Mouse (Mus musculus): ENCODE results near the gene Kcnh3. TPM values are rescaled to one million over a fixed set of nuclear protein-coding genes. Genes with fewer than 3 reads are reported as not detected.

The Kcnh3 gene
- polyA plus RNA-seq, 1 experiment from 2014 or later = 1.7 TPM

DNA sequence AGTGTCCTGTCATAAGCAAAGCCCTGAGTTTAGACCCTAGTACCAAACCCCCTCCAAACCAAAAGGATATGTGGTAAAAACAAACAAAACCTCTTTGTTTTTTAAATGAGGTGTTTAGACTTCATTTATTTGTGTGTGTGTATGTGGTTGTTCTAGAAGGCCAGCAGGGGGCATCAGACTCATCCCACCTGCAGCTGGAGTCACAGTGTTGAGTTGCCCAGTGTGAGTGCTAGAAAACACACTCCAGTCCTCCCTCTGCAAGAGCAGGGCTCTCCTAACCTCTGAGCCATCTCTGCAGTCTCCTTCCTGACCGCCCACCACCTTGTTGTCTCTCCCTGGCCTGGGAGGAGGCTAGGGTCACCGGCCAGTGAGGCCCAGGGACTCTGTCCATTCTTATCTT lies 9.7 kb upstream of the Kcnh3 start:
- Histone ChIP-seq H3K36me3 (ENCODE audit: control insufficient read depth, insufficient read depth, low read length) (peaks cover 31% of the 10 kb centered on the region), H3K4me1 (ENCODE audit: control insufficient read depth, insufficient read depth, low read length) (no peaks in the 10 kb centered on the region), H3K9ac (replicated peaks; ENCODE audit: low read depth, low read length) (no peak overlapping the region), H3K4me2 (replicated peaks; ENCODE audit: low read depth, low read length) (no peak overlapping the region), H3K9me3 (ENCODE audit: control insufficient read depth, low read depth, low read length) (no peaks in the 10 kb centered on the region), H3K4me3 (ENCODE audit: low read depth, low read length) (no peak overlapping the region), H3K27me3 (ENCODE audit: control insufficient read depth, insufficient read depth, low read length) (no peaks in the 10 kb centered on the region), H3K27ac (ENCODE audit: low read length) (no peak overlapping the region)
- no peak for ATAC-seq (ENCODE audit: insufficient number of reproducible peaks, insufficient read depth, low FRiP score, low read depth)
- 84% methylated on average over 2 of the region's 2 CpGs for WGBS

DNA sequence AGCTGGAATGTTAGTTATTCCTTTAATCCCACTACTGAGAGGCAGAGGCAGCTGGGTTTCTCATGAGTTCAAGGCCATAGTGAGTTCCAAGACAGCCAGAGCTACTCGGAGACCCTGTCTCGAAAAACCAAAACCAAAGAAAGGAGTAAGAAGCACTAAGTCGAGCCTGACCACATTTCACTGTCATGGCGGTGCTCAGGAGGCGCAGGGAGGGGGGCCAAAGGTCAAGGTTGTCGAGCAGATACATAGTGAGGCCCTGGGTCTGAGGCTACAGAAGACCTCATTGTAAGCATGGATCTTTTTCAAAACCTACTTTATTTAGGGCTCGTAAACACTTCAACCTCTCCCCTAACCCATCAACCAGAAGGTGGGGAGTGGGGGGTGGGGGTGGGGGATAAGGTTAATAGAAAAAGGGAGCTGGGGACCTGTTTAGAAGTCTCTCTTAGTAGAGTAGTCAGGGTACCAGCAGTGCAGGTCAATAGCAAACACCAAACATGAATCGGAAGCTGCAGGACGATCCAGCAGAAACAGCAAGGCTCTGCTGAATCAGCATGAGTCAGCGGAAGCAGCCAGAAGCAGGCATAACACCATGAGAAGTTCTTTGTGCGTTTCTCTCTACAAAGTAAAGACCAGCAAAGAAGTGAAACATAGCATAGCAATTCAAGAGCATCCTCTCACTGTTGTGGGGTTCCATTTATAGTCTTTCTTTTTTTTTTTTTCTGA lies 8.8 kb upstream of the Kcnh3 start:
- H3K4me3 ChIP-seq (ENCODE audit: low read depth, low read length) = no peak overlapping the region
- no peak overlapping the region for H3K4me2 ChIP-seq (replicated peaks; ENCODE audit: low read depth, low read length)
- H3K9me3 ChIP-seq (ENCODE audit: control insufficient read depth, low read depth, low read length) = no peaks in the 10 kb centered on the region
- WGBS = 83% methylated on average over 11 of the region's 11 CpGs
- H3K4me1 ChIP-seq (ENCODE audit: control insufficient read depth, insufficient read depth, low read length) = no peaks in the 10 kb centered on the region
- no peak overlapping the region for H3K27ac ChIP-seq (ENCODE audit: low read length)
- no peak overlapping the region for H3K9ac ChIP-seq (replicated peaks; ENCODE audit: low read depth, low read length)
- no peaks in the 10 kb centered on the region for H3K27me3 ChIP-seq (ENCODE audit: control insufficient read depth, insufficient read depth, low read length)
- ATAC-seq (ENCODE audit: insufficient number of reproducible peaks, insufficient read depth, low FRiP score, low read depth) = no peak
- H3K36me3 ChIP-seq (ENCODE audit: control insufficient read depth, insufficient read depth, low read length) = peaks cover 24% of the 10 kb centered on the region

DNA sequence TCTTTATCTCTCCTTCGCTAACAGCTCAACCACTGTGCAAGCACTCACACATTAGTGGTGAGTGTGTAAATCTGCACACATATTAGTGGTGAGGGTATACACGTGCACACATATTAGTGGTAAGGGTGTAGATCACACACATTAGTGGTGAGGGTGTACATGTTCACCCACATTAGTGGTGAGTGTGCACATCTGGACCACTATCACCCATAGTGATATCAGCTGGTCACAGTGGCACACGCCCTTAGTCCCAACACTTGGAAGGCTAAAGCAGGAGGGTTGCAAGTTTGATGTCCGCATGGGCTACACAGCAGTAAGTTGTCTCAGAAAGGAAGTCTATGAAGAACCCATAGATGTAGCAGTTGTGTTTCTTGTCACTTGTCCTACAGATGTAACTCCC lies 7.0 kb upstream of the Kcnh3 start:
- no peak for ATAC-seq (ENCODE audit: insufficient number of reproducible peaks, insufficient read depth, low FRiP score, low read depth)
- 90% methylated on average over 4 of the region's 4 CpGs for WGBS
- H3K36me3 ChIP-seq (ENCODE audit: control insufficient read depth, insufficient read depth, low read length) = peaks cover 7% of the 10 kb centered on the region
- no peak overlapping the region for H3K9ac ChIP-seq (replicated peaks; ENCODE audit: low read depth, low read length)
- 0 out of 2 replicates have a peak, but pooled peaks cover 3% of the 10 kb centered on the region for H3K4me1 ChIP-seq (ENCODE audit: control insufficient read depth, insufficient read depth, low read length)
- no peak overlapping the region for H3K4me3 ChIP-seq (ENCODE audit: low read depth, low read length)
- H3K4me2 ChIP-seq (replicated peaks; ENCODE audit: low read depth, low read length) = no peak overlapping the region
- H3K9me3 ChIP-seq (ENCODE audit: control insufficient read depth, low read depth, low read length) = no peaks in the 10 kb centered on the region
- 0 out of 2 replicates have a peak, but pooled peaks cover 3% of the 10 kb centered on the region for H3K27me3 ChIP-seq (ENCODE audit: control insufficient read depth, insufficient read depth, low read length)
- H3K27ac ChIP-seq (ENCODE audit: low read length) = no peak overlapping the region

- Histone ChIP-seq H3K4me1 (ENCODE audit: control insufficient read depth, insufficient read depth, low read length) (peaks cover 24% of the 10 kb centered on the region; the same call in 1 of the 2 replicates), H3K4me3 (ENCODE audit: low read depth, low read length) (no peak overlapping the region), H3K27me3 (ENCODE audit: control insufficient read depth, insufficient read depth, low read length) (peaks cover 28% of the 10 kb centered on the region), H3K9ac (replicated peaks; ENCODE audit: low read depth, low read length) (no peak overlapping the region), H3K27ac (ENCODE audit: low read length) (no peak overlapping the region), H3K4me2 (replicated peaks; ENCODE audit: low read depth, low read length) (no peak overlapping the region), H3K9me3 (ENCODE audit: control insufficient read depth, low read depth, low read length) (no peaks in the 10 kb centered on the region), H3K36me3 (ENCODE audit: control insufficient read depth, insufficient read depth, low read length) (no peaks in the 10 kb centered on the region)
- ATAC-seq (ENCODE audit: insufficient number of reproducible peaks, insufficient read depth, low FRiP score, low read depth) = no peak
- WGBS = 10% methylated on average over 8 of the region's 8 CpGs
These were observed 3.2 kb upstream of the Kcnh3 start for GRCm38 (mm10) chr15:99221315-99221952.

DNA sequence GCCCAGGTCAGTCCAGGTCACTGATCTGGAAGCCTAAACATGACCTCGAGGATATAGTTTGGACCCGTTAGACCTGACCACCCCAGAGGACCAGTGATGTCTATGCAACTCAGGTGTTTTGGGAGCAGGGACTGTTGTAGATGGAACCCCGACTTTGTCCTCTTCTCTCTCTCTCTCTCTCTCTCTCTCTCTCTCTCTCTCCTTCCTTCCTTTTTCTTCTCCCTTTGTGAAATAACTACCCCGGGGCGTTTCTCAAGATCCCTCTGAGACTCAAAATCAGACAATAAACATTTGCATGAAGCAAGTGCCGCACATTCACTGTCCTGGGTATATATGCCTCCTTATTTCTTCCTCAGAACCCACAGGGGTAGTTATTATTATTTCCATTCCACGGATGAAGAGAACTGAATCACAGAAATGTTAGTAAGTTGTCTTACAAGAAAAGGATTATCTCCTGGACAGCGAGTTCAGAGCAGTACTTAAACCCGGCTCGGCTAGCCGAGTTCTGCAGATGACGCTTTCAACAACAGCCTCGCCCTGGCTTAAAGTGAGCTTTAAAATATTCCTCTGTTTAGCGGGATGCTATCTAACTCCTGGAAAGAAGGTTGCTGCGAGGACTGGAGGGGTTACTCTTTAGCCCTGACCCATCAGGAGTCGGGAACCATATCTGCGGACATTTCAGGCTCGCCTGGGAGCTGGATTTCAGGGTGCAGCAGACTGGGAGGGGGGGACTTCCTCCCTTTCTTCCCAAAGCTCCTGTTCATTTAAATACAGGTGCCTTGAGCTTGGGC lies 1.7 kb upstream of the Kcnh3 start:
- Histone ChIP-seq H3K27ac (ENCODE audit: low read length) (no peak overlapping the region), H3K36me3 (ENCODE audit: control insufficient read depth, insufficient read depth, low read length) (no peaks in the 10 kb centered on the region), H3K4me3 (ENCODE audit: low read depth, low read length) (peak overlapping the region; percentile 25), H3K4me1 (ENCODE audit: control insufficient read depth, insufficient read depth, low read length) (peaks cover 24% of the 10 kb centered on the region; the same call in 1 of the 2 replicates), H3K4me2 (replicated peaks; ENCODE audit: low read depth, low read length) (peak overlapping the region; percentile 55), H3K9ac (replicated peaks; ENCODE audit: low read depth, low read length) (no peak overlapping the region), H3K9me3 (ENCODE audit: control insufficient read depth, low read depth, low read length) (no peaks in the 10 kb centered on the region), H3K27me3 (ENCODE audit: control insufficient read depth, insufficient read depth, low read length) (peaks cover 43% of the 10 kb centered on the region)
- WGBS = 6% methylated on average over 18 of the region's 18 CpGs
- ATAC-seq (ENCODE audit: insufficient number of reproducible peaks, insufficient read depth, low FRiP score, low read depth) = no peak

DNA sequence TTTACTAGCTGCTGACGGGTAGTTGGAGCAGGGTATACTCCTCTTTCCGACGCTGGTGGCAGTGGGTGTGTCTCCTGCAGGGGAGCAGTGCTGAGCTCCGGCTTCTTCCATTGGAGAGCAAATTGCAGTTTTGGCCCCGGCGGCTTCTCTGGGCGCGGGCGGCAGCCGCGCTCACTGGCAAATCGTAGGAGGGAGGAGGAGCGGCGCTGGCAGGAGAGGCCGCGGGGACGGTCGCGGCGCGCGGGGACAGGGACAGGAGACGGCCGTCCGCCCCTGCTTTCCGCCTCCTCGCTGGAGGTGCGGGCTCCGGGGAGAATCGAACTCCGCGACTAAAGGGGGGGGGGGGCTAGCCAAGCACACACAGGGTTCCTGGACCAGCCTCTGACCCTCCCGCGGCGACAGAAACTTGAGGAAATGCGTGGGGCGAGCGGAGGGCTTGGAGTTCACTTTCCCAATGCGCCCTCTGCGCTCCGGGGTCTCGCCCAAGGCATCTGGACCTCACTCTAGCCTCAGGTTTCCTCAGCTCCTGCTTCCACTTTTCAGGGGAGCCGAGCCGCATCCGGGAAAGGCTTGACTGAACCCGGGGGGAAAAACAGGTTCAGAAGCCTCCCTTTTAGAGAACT lies 965 bp upstream of the Kcnh3 start:
- ATAC-seq (ENCODE audit: insufficient number of reproducible peaks, insufficient read depth, low FRiP score, low read depth) = no peak
- peak overlapping the region; percentile 25 for H3K4me3 ChIP-seq (ENCODE audit: low read depth, low read length)
- no peaks in the 10 kb centered on the region for H3K36me3 ChIP-seq (ENCODE audit: control insufficient read depth, insufficient read depth, low read length)
- WGBS = 2% methylated on average over 28 of the region's 46 CpGs
- H3K27me3 ChIP-seq (ENCODE audit: control insufficient read depth, insufficient read depth, low read length) = peaks cover 46% of the 10 kb centered on the region
- H3K4me1 ChIP-seq (ENCODE audit: control insufficient read depth, insufficient read depth, low read length) = peaks cover 24% of the 10 kb centered on the region; the same call in 1 of the 2 replicates
- H3K9me3 ChIP-seq (ENCODE audit: control insufficient read depth, low read depth, low read length) = no peaks in the 10 kb centered on the region
- peak overlapping the region; percentile 55 for H3K4me2 ChIP-seq (replicated peaks; ENCODE audit: low read depth, low read length)
- no peak overlapping the region for H3K9ac ChIP-seq (replicated peaks; ENCODE audit: low read depth, low read length)
- no peak overlapping the region for H3K27ac ChIP-seq (ENCODE audit: low read length)

- H3K4me3 ChIP-seq (ENCODE audit: low read depth, low read length) = peak overlapping the region; percentile 25
- no peak overlapping the region for H3K9ac ChIP-seq (replicated peaks; ENCODE audit: low read depth, low read length)
- no peaks in the 10 kb centered on the region for H3K36me3 ChIP-seq (ENCODE audit: control insufficient read depth, insufficient read depth, low read length)
- peaks cover 24% of the 10 kb centered on the region; the same call in 1 of the 2 replicates for H3K4me1 ChIP-seq (ENCODE audit: control insufficient read depth, insufficient read depth, low read length)
- H3K27me3 ChIP-seq (ENCODE audit: control insufficient read depth, insufficient read depth, low read length) = peaks cover 49% of the 10 kb centered on the region
- H3K4me2 ChIP-seq (replicated peaks; ENCODE audit: low read depth, low read length) = peak overlapping the region; percentile 55
- WGBS = under 1% methylated on average over 22 of the region's 22 CpGs
- ATAC-seq (ENCODE audit: insufficient number of reproducible peaks, insufficient read depth, low FRiP score, low read depth) = peak; percentile 8; the same call in 1 of the 2 replicates
- no peak overlapping the region for H3K27ac ChIP-seq (ENCODE audit: low read length)
- no peaks in the 10 kb centered on the region for H3K9me3 ChIP-seq (ENCODE audit: control insufficient read depth, low read depth, low read length)
These were observed 585 bp downstream of the Kcnh3 start for GRCm38 (mm10) chr15:99225081-99225810.

All from stomach, embryonic 14.5 days (tissue).